Mouse (Mus musculus): ENCODE data around the gene 1700003E16Rik. TPM values are rescaled to one million over a fixed set of nuclear protein-coding genes. Genes with fewer than 3 reads are reported as not detected.

1700003E16Rik gene
- polyA plus RNA-seq (2017; shearing (Covaris generic)): not detected

GRCm38 (mm10) chr6:83156259-83156684, at the start of gene 1700003E16Rik, which contains the start of gene Wdr54:
1700003E16Rik (plus strand) TSS chr6:83156404.
Wdr54 (minus strand) TSS chr6:83156397.
- peak; percentile 69 for ATAC-seq

DNA sequence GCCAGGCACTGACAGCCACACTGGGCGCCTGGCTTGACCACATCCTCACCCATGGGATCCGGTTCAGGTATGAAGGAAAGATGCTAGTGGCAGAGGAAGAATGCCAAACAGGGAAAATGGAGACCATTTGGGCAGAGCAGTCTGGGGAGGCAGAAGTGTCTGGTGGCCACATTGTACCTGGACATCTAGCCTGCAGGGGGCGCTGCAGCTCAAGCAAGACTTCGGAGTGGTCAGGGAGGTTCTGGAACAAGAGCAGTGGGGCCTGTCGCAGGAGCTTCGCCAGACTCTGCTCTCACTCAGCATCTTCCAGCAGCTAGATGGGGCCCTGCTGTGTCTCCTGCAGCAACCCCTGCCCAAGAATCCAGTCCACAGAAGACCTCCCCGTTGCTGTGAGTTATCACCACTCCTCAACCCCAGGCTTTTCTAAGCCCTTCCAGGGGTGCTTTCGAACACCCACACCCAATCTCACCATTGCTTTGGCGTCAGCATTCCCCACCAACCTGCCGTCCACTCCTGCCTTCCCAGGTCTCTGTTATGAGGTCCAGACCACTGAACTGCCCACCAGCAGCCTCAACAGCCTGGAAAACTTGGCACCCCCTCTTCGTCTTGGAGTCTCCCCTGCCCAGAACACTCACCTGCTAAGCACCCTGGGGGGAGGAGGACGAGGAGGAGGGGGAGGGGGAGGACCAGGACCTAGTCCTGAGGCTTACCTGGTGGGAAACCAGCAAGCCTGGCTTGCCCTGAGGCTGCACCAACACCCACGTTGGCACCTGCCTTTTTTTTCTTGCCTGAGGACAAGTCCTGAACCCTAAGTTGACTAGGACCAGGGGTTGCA, 48.4 kb upstream of the 1700003E16Rik start:
- no peak for ATAC-seq

DNA sequence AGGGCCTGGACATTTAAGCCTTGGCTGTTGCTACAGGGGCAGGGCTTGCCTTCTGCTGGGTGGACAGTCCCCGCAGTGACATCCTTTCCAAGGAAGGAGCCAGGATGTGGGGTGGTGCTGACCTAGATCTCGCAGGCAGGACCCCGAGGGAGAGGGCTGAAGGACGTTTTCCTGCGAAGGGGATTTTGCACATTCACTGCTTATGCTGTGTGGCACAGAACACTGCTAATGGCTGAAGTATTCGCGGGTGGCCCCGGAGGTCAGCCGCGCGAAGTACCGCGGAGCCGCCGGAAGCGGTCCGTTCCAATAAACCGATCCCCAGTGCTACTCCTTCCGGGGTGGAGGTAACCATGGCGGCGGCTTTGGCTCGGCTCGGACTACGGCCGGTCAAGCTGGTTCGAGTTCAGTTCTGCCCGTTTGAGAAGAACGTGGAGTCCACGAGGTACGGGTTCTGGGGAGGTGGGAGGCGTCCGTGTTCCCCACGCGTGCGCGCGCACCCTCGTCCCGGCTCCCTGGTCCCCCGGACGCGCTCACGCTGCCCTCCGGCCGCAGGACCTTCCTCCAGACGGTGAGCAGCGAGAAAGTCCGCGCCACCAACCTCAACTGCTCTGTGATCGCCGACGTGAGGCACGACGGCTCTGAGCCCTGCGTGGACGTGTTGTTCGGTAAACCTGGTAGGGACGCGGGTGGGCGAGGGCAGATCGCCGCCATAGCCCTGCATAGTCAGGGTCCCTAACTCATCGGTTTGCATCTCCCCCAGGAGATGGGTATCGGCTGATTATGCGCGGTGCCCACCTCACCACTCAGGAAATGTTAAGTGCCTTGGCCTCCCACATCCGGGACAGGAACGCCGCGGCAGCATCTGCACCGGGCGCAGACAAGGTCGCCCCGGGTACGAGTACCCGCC, 47.2 kb upstream of the 1700003E16Rik start, which contains the start of gene Mrpl53:
Gene Mrpl53 (plus strand): TSS at position 279 of the 907 bp plus-strand sequence.
- ATAC-seq: peak; percentile 77

GRCm38 (mm10) chr6:83111510-83112136, 44.6 kb upstream of the 1700003E16Rik start:
- no peak for ATAC-seq

DNA sequence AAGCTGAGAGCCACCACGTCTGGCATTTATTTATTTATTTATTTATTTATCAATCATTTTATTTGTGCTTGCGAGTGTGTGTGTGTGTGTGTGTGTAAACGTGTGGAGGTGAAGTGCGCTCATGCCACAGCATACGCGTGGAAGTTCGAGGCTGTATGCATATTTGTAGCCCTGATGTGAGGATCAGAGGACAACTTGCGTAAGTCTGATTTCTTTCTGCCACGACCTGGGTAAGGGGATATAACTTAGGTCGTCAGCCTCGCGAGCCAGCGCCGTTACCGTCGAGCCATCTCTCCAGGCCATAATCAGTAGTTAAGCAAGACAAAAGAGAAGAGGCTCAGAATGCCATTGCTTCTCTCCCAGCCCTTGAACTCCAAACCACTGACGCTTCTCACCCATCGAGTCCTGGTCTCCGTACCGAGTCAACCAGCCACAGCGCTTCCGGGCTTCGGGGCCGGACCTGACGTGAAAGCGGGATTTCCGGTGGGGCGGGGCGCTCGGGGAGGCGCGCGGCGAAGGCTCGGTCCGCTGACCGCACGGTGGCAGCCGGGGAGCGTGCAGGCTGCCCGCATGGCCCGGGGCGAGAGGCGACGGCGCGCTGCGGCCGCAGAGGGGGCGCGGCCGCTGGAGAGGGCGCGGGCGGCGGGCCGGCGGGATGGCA, 41.1 kb upstream of the 1700003E16Rik start, which contains the start of gene Mogs:
Gene Mogs (plus strand): TSS at position 486 of the 661 bp plus-strand sequence.
- ATAC-seq: peak; percentile 89

GRCm38 (mm10) chr6:83115682-83116372, 40.4 kb upstream of the 1700003E16Rik start:
- peak; percentile 50 for ATAC-seq

- no peak for ATAC-seq
Measured at GRCm38 (mm10) chr6:83116373-83117164, 39.6 kb upstream of the 1700003E16Rik start.

DNA sequence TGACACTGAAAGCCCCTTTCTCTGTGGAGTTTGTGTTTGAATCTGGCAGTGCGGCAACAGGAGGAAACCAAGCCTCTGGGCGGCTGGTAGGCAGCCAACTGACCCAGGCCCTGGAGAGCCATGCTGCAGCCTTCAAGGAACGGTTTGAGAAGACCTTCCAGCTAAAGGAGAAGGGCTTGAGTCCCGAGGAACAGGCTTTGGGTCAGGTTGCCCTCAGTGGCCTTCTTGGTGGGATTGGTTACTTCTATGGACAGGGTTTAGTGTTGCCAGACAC, 39.1 kb upstream of the 1700003E16Rik start:
- ATAC-seq: no peak

DNA sequence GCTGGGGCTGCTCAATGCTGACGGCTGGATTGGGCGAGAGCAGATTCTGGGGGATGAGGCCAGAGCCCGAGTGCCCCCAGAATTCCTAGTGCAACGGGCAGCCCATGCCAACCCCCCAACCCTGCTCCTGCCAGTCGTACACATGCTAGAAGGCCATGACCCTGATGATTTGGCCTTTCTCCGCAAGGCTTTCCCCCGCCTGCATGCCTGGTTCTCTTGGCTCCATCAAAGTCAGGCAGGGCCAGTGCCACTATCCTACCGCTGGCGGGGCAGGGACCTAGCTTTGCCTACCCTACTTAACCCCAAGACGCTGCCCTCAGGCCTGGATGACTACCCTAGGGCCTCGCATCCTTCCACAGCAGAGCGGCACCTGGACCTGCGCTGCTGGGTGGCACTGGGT, 38.6 kb upstream of the 1700003E16Rik start:
- no peak for ATAC-seq

DNA sequence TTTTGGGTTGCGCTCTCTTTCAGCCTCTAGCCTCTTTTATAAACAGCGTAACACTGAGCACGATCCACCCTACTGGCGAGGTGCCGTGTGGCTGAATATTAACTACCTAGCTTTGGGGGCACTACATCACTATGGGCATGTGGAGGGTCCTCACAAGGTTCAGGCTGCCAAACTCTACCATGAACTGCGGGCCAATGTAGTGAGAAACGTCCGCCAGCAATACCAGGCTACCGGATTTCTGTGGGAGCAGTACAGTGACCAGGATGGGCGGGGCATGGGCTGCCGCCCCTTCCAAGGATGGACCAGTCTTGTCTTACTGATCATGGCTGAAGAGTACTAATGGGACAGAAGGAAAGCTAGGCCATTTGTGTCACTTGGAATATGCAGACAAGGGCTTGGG, 37.8 kb upstream of the 1700003E16Rik start:
- ATAC-seq: no peak

- no peak for ATAC-seq
Measured at GRCm38 (mm10) chr6:83118825-83119733, 37.1 kb upstream of the 1700003E16Rik start.

DNA sequence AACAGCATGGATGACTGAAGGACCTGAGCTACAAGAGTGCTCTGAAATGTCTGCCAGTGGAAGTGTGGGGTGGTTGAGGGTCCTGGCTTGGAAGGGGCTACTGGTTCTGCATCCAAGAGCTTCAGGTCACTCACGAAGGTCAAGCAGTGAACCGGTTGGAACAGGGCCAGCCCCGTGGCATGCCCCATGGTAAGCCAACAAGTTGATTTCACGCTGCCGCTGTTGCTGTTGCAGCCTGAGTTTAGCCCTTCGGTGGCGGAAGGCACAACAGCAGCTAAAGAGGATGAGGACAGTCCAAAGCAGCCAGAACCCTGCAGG, 36.5 kb upstream of the 1700003E16Rik start:
- no peak for ATAC-seq

- ATAC-seq: peak; percentile 95
Measured at GRCm38 (mm10) chr6:83120930-83121862, 35.0 kb upstream of the 1700003E16Rik start, which contains the start of gene Wbp1. Wbp1 (minus strand) TSS chr6:83121559.

- ATAC-seq: peak; percentile 9
Measured at GRCm38 (mm10) chr6:83121863-83122710, 34.1 kb upstream of the 1700003E16Rik start.

DNA sequence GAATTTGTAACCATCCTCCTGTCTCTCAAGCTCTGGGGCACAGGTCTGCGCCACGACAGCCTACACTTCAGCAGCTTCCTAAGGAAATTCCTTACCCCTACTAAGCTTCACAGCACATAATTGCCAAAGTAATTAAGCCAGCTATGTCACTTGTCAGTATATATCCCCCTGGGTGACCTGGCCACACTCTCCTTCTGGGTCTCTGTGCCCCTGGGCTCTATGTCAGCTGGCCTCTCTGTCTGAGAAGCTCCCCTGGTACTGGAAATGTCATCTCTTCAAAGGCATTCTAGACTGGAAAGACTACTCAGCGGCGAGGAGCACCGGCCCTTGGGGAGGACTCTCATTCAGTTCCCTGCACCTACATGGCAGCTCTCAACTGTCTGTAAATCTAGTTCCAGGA, 33.2 kb upstream of the 1700003E16Rik start:
- no peak for ATAC-seq

GRCm38 (mm10) chr6:83124851-83125312, 31.3 kb upstream of the 1700003E16Rik start:
- peak; percentile 15 for ATAC-seq

DNA sequence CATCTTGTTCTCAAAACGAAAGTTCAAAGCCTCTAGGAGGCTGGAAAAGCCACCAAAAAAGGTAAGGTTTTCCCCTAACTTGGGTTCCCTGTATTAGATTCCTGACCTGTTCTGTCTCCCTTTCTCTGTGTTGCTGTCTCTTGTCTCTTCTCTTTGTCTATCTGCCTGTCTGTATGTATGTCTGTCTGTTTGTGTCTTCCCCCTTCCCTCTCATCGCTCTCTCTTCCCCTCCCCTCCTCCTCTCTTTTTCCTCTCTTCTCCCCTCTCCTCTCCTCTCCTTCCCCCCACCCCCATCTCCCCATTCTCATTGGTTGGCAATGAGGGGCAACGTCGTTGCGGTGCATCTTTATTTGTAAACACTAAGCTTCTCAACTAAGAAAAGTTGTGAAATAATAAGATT, 30.9 kb upstream of the 1700003E16Rik start, which contains the start of gene Ino80b:
Gene Ino80b (minus strand): TSS at position 101 of the 400 bp plus-strand sequence.
- ATAC-seq: no peak

Measured in activated CD4-positive, CD25-positive, alpha-beta regulatory T cell, adult 4 months (primary cell).